Mouse (Mus musculus): ENCODE measurements around the gene Slc26a1. TPM values are rescaled to one million over a fixed set of nuclear protein-coding genes. Genes with fewer than 3 reads are reported as not detected.

Slc26a1 gene
- polyA plus RNA-seq, 1 experiment: 0.44 TPM

DNA sequence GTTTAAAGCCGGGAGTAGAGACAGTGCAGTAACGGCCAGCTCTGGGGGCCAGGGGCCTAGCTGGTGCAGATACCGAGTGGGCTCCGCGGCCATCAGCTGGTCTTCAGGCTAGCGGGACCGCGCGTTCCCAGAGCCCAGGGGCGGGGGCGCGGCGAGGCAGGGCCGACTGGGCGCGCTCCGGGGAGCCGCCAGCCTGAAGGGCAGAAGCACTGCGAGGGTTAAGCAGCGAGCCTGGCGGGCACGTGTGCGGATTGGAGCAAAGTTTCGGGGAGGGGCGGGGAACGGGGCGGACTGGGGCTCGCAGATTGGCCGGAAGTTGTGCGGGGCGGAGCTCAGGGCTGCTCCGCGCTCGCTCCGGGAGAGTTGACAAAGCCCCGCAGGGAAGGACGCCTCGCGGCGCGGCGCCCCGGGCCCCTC lies 18.5 kb upstream of the Slc26a1 start:
- Histone ChIP-seq H3K4me3 (ENCODE audit: control insufficient read depth, insufficient read depth, low read length) (peak overlapping the region; percentile 62), H3K36me3 (ENCODE audit: control insufficient read depth, insufficient read depth, low read length) (no peaks in the 10 kb centered on the region), H3K4me1 (replicated peaks; ENCODE audit: control insufficient read depth, insufficient read depth, low read length) (peaks cover 11% of the 10 kb centered on the region), H3K27ac (ENCODE audit: control insufficient read depth, insufficient read depth, low read length) (no peak overlapping the region), H3K27me3 (ENCODE audit: control insufficient read depth, insufficient read depth, low read length) (no peaks in the 10 kb centered on the region)
- TF ChIP-seq CTCF (IDR thresholded peaks at IDR 0.05; ENCODE audit: borderline replicate concordance, control insufficient read depth, extremely low read depth, insufficient read depth, low read length, poor library complexity): no peak
- DNase-seq: peak; percentile 87
- under 1% methylated on average over 39 of the region's 43 CpGs for WGBS

DNA sequence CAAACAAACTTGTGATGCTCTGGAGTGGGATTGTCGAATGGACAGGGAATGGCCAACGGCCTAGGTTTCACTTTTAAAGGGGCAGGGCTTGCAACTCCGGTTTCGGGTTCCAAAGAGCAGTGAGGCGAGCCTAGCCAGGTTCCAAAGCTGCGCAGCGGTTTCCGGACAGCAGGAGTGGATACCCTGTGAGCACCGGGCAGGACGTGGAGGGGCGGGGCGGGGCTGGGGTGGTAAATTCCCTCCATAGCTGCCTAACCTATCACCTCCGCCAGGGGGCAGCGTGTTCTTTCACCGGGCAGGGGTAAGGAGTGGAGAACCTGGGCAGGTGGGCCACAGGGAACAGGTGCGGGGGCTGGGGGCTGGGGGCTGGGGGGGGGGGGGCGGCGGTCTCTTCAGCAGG lies 16.9 kb upstream of the Slc26a1 start, which contains the start of gene Fgfrl1:
Fgfrl1 (plus strand) TSS at position 112 of the 400 bp plus-strand sequence.
- H3K4me3 ChIP-seq (ENCODE audit: control insufficient read depth, insufficient read depth, low read length): peak within 1 kb of the TSS; percentile 25
- TF ChIP-seq POLR2A (IDR thresholded peaks at IDR 0.05; ENCODE audit: control insufficient read depth, extremely low read depth, insufficient read depth, low read length, poor library complexity): no peak
- peak; percentile 42; the same call in 1 of the 2 replicates for TF ChIP-seq CTCF (IDR thresholded peaks at IDR 0.05; ENCODE audit: borderline replicate concordance, control insufficient read depth, extremely low read depth, insufficient read depth, low read length, poor library complexity)
- no peaks in the 10 kb centered on the region for H3K27me3 ChIP-seq (ENCODE audit: control insufficient read depth, insufficient read depth, low read length)
- WGBS: 7% methylated on average over 18 of the region's 18 CpGs
- H3K27ac ChIP-seq (ENCODE audit: control insufficient read depth, insufficient read depth, low read length): no peak within 1 kb of the TSS
- peak; percentile 74 for DNase-seq
- H3K36me3 ChIP-seq (ENCODE audit: control insufficient read depth, insufficient read depth, low read length): no peaks in the 10 kb centered on the region
- H3K4me1 ChIP-seq (replicated peaks; ENCODE audit: control insufficient read depth, insufficient read depth, low read length): peaks cover 11% of the 10 kb centered on the region

DNA sequence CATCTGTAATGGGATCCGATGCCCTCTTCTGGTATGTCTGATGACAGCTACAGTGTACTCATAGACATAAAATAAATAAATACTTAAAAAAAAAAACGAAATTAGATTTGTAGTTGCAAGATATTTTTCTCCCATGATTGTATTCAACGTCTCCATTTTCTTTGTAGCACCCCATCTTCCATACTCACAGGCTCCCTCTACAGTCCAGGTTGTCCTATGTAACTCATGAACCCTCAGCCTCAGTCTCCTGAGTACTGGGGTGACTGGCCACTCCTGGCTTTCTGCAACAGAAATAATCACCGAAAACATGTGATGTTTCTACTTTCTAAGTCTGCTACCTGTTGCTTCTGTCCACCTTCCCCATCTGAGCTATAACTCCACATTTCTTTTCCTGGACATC lies 15.8 kb upstream of the Slc26a1 start:
- H3K36me3 ChIP-seq (ENCODE audit: control insufficient read depth, insufficient read depth, low read length): no peaks in the 10 kb centered on the region
- H3K27me3 ChIP-seq (ENCODE audit: control insufficient read depth, insufficient read depth, low read length): no peaks in the 10 kb centered on the region
- peaks cover 11% of the 10 kb centered on the region for H3K4me1 ChIP-seq (replicated peaks; ENCODE audit: control insufficient read depth, insufficient read depth, low read length)
- no peak for DNase-seq
- 63% methylated on average over 4 of the region's 4 CpGs for WGBS
- H3K4me3 ChIP-seq (ENCODE audit: control insufficient read depth, insufficient read depth, low read length): no peak overlapping the region
- TF ChIP-seq POLR2A (IDR thresholded peaks at IDR 0.05; ENCODE audit: control insufficient read depth, extremely low read depth, insufficient read depth, low read length, poor library complexity): no peak
- no peak for TF ChIP-seq CTCF (IDR thresholded peaks at IDR 0.05; ENCODE audit: borderline replicate concordance, control insufficient read depth, extremely low read depth, insufficient read depth, low read length, poor library complexity)
- no peak overlapping the region for H3K27ac ChIP-seq (ENCODE audit: control insufficient read depth, insufficient read depth, low read length)

DNA sequence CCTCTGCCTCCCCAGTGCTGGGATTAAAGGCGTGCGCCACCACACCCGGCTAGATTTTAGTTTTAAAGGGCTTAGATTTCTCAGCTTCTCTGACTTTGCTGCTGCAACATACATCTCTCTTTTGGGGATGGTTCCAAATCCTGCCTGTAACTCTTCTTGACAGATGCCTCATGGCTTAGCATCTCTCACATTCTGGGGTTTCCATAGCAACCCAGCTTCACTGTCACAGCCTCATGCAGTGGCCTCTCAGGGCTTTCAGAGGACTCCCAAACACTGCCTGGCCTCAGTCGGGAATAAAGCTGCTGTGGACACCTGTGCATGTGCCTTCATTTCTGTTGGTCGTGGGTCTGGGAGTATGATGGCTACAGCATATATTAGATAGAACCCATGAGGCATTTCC lies 13.7 kb upstream of the Slc26a1 start:
- Histone ChIP-seq H3K27me3 (ENCODE audit: control insufficient read depth, insufficient read depth, low read length) (no peaks in the 10 kb centered on the region), H3K36me3 (ENCODE audit: control insufficient read depth, insufficient read depth, low read length) (no peaks in the 10 kb centered on the region)
- TF ChIP-seq POLR2A (IDR thresholded peaks at IDR 0.05; ENCODE audit: control insufficient read depth, extremely low read depth, insufficient read depth, low read length, poor library complexity): no peak
- TF ChIP-seq CTCF (IDR thresholded peaks at IDR 0.05; ENCODE audit: borderline replicate concordance, control insufficient read depth, extremely low read depth, insufficient read depth, low read length, poor library complexity): no peak

DNA sequence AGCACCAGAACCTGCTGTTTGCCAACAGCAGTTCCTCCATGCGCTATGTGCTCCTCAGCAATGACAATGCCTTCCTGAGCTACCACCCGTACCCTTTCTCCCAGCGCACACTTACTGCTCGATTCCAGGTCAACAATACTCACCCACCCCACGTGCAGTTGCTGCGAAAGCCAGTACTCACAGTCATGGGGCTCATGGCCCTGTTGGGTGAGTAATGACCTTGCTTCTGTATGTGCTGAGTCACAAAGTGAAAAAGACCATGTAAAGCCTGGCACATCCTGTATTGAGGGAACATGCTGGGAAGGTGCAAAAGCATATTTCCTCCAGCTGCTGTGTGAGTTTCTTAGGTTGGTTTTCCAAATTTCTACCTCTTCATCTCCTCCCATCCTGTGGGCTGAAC lies 5.5 kb upstream of the Slc26a1 start:
- TF ChIP-seq CTCF (IDR thresholded peaks at IDR 0.05; ENCODE audit: borderline replicate concordance, control insufficient read depth, extremely low read depth, insufficient read depth, low read length, poor library complexity) (no peak), POLR2A (IDR thresholded peaks at IDR 0.05; ENCODE audit: control insufficient read depth, extremely low read depth, insufficient read depth, low read length, poor library complexity) (no peak)
- Histone ChIP-seq H3K4me1 (replicated peaks; ENCODE audit: control insufficient read depth, insufficient read depth, low read length) (no peaks in the 10 kb centered on the region), H3K36me3 (ENCODE audit: control insufficient read depth, insufficient read depth, low read length) (no peaks in the 10 kb centered on the region), H3K4me3 (ENCODE audit: control insufficient read depth, insufficient read depth, low read length) (no peak overlapping the region), H3K27me3 (ENCODE audit: control insufficient read depth, insufficient read depth, low read length) (no peaks in the 10 kb centered on the region), H3K27ac (ENCODE audit: control insufficient read depth, insufficient read depth, low read length) (no peak overlapping the region)
- DNase-seq: no peak
- WGBS: 98% methylated on average over 6 of the region's 6 CpGs

More for the DNA sequence above, 13.7 kb upstream of the Slc26a1 start:
- peaks cover 6% of the 10 kb centered on the region for H3K4me1 ChIP-seq (replicated peaks; ENCODE audit: control insufficient read depth, insufficient read depth, low read length)
- H3K27ac ChIP-seq (ENCODE audit: control insufficient read depth, insufficient read depth, low read length): no peak overlapping the region
- 87% methylated on average over 5 of the region's 5 CpGs for WGBS
- DNase-seq: no peak
- H3K4me3 ChIP-seq (ENCODE audit: control insufficient read depth, insufficient read depth, low read length): no peak overlapping the region

DNA sequence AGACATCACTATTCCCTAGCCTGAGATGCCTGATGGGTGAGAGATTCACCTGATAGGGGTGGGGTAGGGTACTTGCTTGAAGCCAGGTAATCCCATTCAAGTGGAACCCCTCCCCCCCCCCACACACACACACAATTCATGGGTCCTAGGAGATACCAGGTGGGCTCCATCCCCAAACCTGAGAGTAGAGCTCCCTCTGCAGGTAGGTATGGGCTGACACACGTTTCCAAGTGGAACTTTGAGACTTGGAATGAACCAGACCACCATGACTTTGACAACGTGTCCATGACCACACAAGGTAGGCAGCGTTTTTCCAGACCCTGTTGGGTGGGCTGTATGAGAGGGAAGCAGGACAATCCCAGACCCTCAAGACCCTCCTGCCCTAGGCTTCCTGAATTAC lies 4.5 kb upstream of the Slc26a1 start:
- 81% methylated on average over 3 of the region's 3 CpGs for WGBS
- Histone ChIP-seq H3K4me1 (replicated peaks; ENCODE audit: control insufficient read depth, insufficient read depth, low read length) (no peaks in the 10 kb centered on the region), H3K4me3 (ENCODE audit: control insufficient read depth, insufficient read depth, low read length) (no peak overlapping the region), H3K36me3 (ENCODE audit: control insufficient read depth, insufficient read depth, low read length) (no peaks in the 10 kb centered on the region), H3K27me3 (ENCODE audit: control insufficient read depth, insufficient read depth, low read length) (no peaks in the 10 kb centered on the region), H3K27ac (ENCODE audit: control insufficient read depth, insufficient read depth, low read length) (no peak overlapping the region)
- DNase-seq: no peak
- TF ChIP-seq POLR2A (IDR thresholded peaks at IDR 0.05; ENCODE audit: control insufficient read depth, extremely low read depth, insufficient read depth, low read length, poor library complexity): no peak
- no peak for TF ChIP-seq CTCF (IDR thresholded peaks at IDR 0.05; ENCODE audit: borderline replicate concordance, control insufficient read depth, extremely low read depth, insufficient read depth, low read length, poor library complexity)

DNA sequence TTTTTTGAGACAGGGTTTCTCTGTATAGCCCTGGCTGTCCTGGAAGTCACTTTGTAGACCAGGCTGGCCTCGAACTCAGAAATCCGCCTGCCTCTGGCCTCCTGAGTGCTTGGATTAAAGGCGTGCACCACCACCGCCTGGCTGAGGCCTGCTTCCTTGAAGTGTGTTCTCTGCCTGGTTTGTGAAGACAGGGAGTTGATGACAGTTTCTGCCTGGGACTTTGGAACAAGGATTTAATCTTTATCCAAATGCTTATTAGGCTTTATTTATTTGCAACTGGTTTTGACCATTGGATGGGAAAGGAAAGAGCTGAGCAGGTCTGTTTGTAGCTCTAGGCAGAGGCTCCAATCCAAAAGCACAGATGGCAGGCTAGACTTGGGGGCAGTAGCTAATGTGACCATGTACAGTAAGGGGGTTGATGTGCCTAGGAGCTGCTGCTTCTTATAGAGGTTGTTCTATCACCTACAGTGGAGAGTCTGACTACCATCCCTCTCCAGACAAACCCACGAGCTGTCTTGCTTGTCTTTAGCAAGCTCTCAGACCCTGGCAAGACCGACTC lies 3.0 kb upstream of the Slc26a1 start:
- no peak for TF ChIP-seq CTCF (IDR thresholded peaks at IDR 0.05; ENCODE audit: borderline replicate concordance, control insufficient read depth, extremely low read depth, insufficient read depth, low read length, poor library complexity)
- TF ChIP-seq POLR2A (IDR thresholded peaks at IDR 0.05; ENCODE audit: control insufficient read depth, extremely low read depth, insufficient read depth, low read length, poor library complexity): no peak
- Histone ChIP-seq H3K4me1 (replicated peaks; ENCODE audit: control insufficient read depth, insufficient read depth, low read length) (no peaks in the 10 kb centered on the region), H3K4me3 (ENCODE audit: control insufficient read depth, insufficient read depth, low read length) (no peak overlapping the region), H3K27ac (ENCODE audit: control insufficient read depth, insufficient read depth, low read length) (no peak overlapping the region), H3K27me3 (ENCODE audit: control insufficient read depth, insufficient read depth, low read length) (no peaks in the 10 kb centered on the region), H3K36me3 (ENCODE audit: control insufficient read depth, insufficient read depth, low read length) (no peaks in the 10 kb centered on the region)
- WGBS: 98% methylated on average over 6 of the region's 6 CpGs
- no peak for DNase-seq
